Mouse (Mus musculus) ES-E14 (cell line): Measurements from ENCODE around the gene Insrr. TPM values are rescaled to one million over a fixed set of nuclear protein-coding genes. Genes with fewer than 3 reads are reported as not detected.

Experiments used
- DNase-seq: peaks from one replicate; pipeline ENCODE4 v3.0.0-alpha.2; 2013; ENCODE audit warnings: low read depth, low spot score
- H3K27ac ChIP-seq: 2 replicates; pipeline ENCODE4 v1.5.1; 2012; ENCODE audit warnings: low read depth, mild to moderate bottlenecking, low read length, moderate library complexity, mixed read lengths; ENCODE audit not compliant: poor library complexity, insufficient read depth, severe bottlenecking
- H3K36me3 ChIP-seq: 2 replicates; pipeline ENCODE4 v1.6.1; 2012; ENCODE audit warnings: mild to moderate bottlenecking, low read length, moderate library complexity, mixed read lengths; ENCODE audit not compliant: control insufficient read depth, poor library complexity, insufficient read depth, severe bottlenecking
- H3K4me1 ChIP-seq, 2 experiments: fragments of 150-350 bp in 1 of 2; sonication (generic) in 1 of 2; 2 replicates each; pipeline ENCODE4 v1.6.1; 2012; ENCODE audit warnings: low read length in 2 of 2, mild to moderate bottlenecking in 1 of 2, mixed read lengths in 1 of 2; ENCODE audit not compliant: control insufficient read depth in 2 of 2, insufficient read depth in 2 of 2, poor library complexity in 1 of 2
- H3K4me3 ChIP-seq, 2 experiments: fragments of 150-350 bp in 1 of 2; sonication (generic) in 1 of 2; 2 replicates each; pipeline ENCODE4 v1.5.1; 2012; ENCODE audit warnings: low read length in 2 of 2, low read depth in 1 of 2, mild to moderate bottlenecking in 1 of 2, mixed read lengths in 1 of 2; ENCODE audit not compliant: insufficient read depth in 1 of 2, poor library complexity in 1 of 2, severe bottlenecking in 1 of 2
- H3K9ac ChIP-seq: 2 replicates; pipeline ENCODE4 v1.6.1; 2012; ENCODE audit warnings: low read depth, mild to moderate bottlenecking, low read length, mixed read lengths; ENCODE audit not compliant: poor library complexity, insufficient read depth, severe bottlenecking
- H3K9me3 ChIP-seq: fragments of 150-350 bp; sonication (generic); 2 replicates; pipeline ENCODE4 v1.6.1; 2012; ENCODE audit warnings: low read depth, mild to moderate bottlenecking, low read length; ENCODE audit not compliant: control insufficient read depth, insufficient read depth
- CHD2 ChIP-seq: IDR thresholded peaks from 2 replicates; pipeline ENCODE4 v1.6.1; 2014; ENCODE audit warnings: mild to moderate bottlenecking, low read depth, low read length, inconsistent platforms
- HCFC1 ChIP-seq: IDR thresholded peaks from 2 replicates; pipeline ENCODE4 v1.6.1; 2012; ENCODE audit warnings: low read length, inconsistent platforms, borderline replicate concordance; ENCODE audit not compliant: insufficient read depth
- MAFK ChIP-seq: IDR thresholded peaks from 2 replicates; pipeline ENCODE4 v1.6.1; 2014; ENCODE audit warnings: mild to moderate bottlenecking, low read depth, low read length, inconsistent platforms; ENCODE audit not compliant: insufficient read depth
- ZC3H11A ChIP-seq: IDR thresholded peaks from 2 replicates; pipeline ENCODE4 v1.6.1; 2012; ENCODE audit warnings: low read depth, mild to moderate bottlenecking, inconsistent platforms, low read length, borderline replicate concordance
- ZNF384 ChIP-seq: IDR thresholded peaks from 2 replicates; pipeline ENCODE4 v1.6.1; 2012; ENCODE audit warnings: low read depth, low read length, inconsistent platforms
- in situ Hi-C, 2 experiments: fragments of 600-800 bp; cut with MboI; formaldehyde crosslinking; loops; one replicate each; pipeline ENCODE4 v1.15.1; 2025; ENCODE audit warnings: low sequenced_read_pairs in 2 of 2, inconsistent platforms in 1 of 2; ENCODE audit not compliant: unreplicated experiment in 2 of 2
- total RNA-seq: library from RNA; depleted of rRNA; stranded (reverse); fragments of 300-350 nt; gene quantifications from 2 replicates; pipeline ENCODE4 v1.2.3, GENCODE M21; 2012

Insrr gene
- total RNA-seq, 1 experiment, result 0.18 TPM

DNA sequence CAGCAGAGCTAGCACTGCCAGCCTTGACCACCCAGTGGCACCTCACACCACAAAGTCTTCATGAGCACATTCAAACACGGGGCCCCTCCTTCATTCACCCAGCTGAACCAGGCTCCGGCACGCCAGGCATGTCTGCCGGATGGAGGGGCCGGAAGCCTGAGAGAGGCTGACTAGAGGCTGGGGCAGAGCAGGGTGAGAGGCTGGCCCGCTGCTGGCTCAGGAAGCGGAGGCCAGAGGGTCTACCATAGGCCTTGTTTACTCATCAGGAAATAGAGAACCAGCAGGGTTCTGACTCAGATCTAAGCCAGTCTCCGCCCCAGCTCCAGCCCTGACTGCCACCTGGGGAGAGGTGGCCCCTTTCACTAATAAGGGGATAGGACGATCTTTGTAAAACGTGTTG is 31.7 kb upstream of the Insrr start:
- Histone ChIP-seq H3K36me3 (no peaks in the 10 kb centered on the region), H3K4me1 (peaks cover 0 to 22% of the 10 kb centered on the region in 2 experiments; a peak in 1 of 4 replicates), H3K27ac (no peak overlapping the region), H3K9ac (no peak overlapping the region), H3K4me3 (no peak overlapping the region), H3K9me3 (no peaks in the 10 kb centered on the region)
- no peak for DNase-seq
- no peak for TF ChIP-seq ZNF384
- TF ChIP-seq CHD2, result no peak
- TF ChIP-seq HCFC1, result no peak
- no peak for TF ChIP-seq MAFK
- no peak for TF ChIP-seq ZC3H11A
- in situ Hi-C loops, result no loop called here

DNA sequence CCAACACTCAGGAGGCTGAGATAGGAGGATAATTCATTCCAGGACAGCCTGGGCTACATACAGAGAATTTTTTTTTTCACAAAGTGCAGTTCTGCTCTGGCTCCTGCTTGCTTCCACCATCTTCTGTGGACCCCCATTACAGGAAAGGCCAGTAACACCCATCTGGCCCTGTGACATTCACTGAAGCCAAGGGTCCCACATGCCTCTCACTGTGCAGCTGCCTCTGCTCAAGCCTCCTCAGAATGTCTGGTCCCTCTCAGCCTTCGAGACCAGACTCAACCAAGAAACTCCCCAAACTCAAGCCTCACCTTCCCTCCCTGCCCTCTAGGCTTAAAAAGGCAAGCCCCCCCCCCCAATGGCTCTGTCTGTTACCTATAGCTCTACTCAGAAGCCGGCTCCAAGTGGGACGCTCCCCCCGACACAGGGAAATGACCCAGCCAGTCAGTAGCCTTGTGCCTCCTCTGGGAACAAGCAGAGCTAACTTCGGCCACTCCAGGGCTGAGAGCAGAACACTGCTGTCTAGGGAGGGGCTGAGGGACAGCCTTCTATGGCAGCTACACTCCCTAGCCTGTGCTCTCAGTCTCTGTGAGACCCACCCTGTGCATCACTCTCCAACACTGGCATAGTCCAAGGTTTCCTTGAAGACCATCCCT is 31.0 kb upstream of the Insrr start:
- H3K36me3 ChIP-seq, result no peaks in the 10 kb centered on the region
- H3K4me1 ChIP-seq, result peaks cover 0 to 22% of the 10 kb centered on the region in 2 experiments; a peak in 1 of 4 replicates
- TF ChIP-seq ZNF384 (no peak), ZC3H11A (no peak), MAFK (no peak), HCFC1 (no peak), CHD2 (no peak)
- H3K4me3 ChIP-seq, result no peak overlapping the region
- no peaks in the 10 kb centered on the region for H3K9me3 ChIP-seq
- no peak for DNase-seq
- H3K27ac ChIP-seq, result no peak overlapping the region
- in situ Hi-C loops, result no loop called here
- no peak overlapping the region for H3K9ac ChIP-seq

DNA sequence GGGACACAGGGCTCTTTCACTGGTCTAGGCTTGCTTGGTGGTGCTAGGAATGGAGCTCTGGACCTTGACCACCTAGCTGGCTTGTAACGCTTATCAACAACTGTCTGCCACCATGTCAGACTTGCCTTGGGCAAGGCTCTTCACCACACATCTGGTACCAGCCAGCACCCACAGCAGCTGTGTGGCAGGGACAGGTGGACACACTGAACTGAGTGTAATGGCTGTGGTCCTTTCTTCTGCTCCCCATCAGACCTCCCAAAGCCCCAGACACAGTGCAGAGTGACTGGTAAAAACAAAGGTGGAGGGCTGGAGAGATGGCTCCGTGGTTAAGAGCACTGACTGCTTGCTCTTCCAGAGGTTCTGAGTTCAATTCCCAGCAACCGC is 30.5 kb upstream of the Insrr start:
- peaks cover 0 to 22% of the 10 kb centered on the region in 2 experiments; a peak in 1 of 4 replicates for H3K4me1 ChIP-seq
- in situ Hi-C loops, result no loop called here

DNA sequence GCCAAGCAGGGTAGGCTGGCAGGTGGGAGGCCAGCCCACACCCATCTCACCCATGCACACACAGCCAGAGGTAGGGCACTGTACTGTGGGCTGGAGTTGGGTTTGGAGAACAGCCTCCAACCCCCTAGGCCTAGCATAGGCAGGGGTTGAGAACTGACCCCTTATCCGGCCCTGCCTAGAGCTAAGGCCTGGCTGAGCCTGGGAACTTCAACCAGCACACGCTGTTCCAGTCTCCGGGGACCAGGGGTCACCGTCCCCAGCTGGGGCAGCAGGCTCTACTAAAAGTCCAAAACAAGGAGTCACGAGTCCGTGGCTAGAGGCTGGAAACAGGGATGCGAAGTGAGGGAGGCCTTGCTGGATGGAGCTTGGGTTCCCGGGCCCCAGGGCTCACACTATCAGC is 29.0 kb upstream of the Insrr start:
- Histone ChIP-seq H3K9ac (no peak overlapping the region), H3K36me3 (no peaks in the 10 kb centered on the region), H3K9me3 (no peaks in the 10 kb centered on the region), H3K27ac (no peak overlapping the region), H3K4me3 (no peak overlapping the region), H3K4me1 (peaks cover 0 to 15% of the 10 kb centered on the region in 2 experiments; a peak in 1 of 4 replicates)
- TF ChIP-seq MAFK (no peak), ZC3H11A (no peak), HCFC1 (no peak), ZNF384 (no peak), CHD2 (no peak)
- in situ Hi-C loops, result no loop called here
- no peak for DNase-seq

More for the DNA sequence above, 30.5 kb upstream of the Insrr start:
- Histone ChIP-seq H3K9ac (no peak overlapping the region), H3K9me3 (no peaks in the 10 kb centered on the region), H3K36me3 (no peaks in the 10 kb centered on the region), H3K27ac (no peak overlapping the region), H3K4me3 (no peak overlapping the region)
- no peak for TF ChIP-seq CHD2
- TF ChIP-seq HCFC1, result no peak
- TF ChIP-seq ZNF384, result no peak
- no peak for TF ChIP-seq ZC3H11A
- TF ChIP-seq MAFK, result no peak
- no peak for DNase-seq

DNA sequence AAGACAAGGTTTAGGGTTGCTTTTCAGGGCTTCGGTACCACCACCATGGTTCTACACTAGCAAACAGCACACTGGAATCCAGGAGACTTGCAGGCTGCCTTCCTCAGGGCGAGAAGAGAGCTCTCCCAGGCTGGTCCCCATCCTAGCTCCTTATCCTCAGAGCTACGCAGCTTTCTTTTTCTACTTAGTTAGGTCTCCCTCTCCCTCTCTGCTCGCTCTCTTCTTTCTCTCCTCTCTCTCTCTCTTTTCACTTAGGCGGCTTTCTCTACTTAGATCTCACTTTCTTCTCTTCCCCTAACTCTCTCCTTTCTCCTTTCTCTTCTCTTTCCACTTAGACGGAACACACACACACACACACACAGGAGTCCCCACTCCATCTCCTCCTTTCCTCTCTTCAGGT is 28.3 kb upstream of the Insrr start:
- Histone ChIP-seq H3K4me3 (peak overlapping the region; percentile 55 to 70), H3K9ac (peak overlapping the region; percentile 25), H3K36me3 (no peaks in the 10 kb centered on the region), H3K4me1 (peaks cover 0 to 12% of the 10 kb centered on the region in 2 experiments; a peak in 1 of 4 replicates), H3K9me3 (no peaks in the 10 kb centered on the region), H3K27ac (no peak overlapping the region)
- in situ Hi-C loops, result no loop called here
- no peak for DNase-seq
- no peak for TF ChIP-seq ZNF384
- no peak for TF ChIP-seq ZC3H11A
- TF ChIP-seq CHD2, result no peak
- no peak for TF ChIP-seq HCFC1
- no peak for TF ChIP-seq MAFK
